Mouse (Mus musculus) limb, embryonic 15.5 days (tissue): ENCODE measurements around the gene Galnt10. TPM values are rescaled to one million over a fixed set of nuclear protein-coding genes. Genes with fewer than 3 reads are reported as not detected.

Source experiments
- ATAC-seq: fragments of 200-750 bp; cut with Nextera tagmentation; 2 replicates; pipeline ENCODE4 v1.8.0; 2017; ENCODE audit warnings: low read depth, moderate TSS enrichment; ENCODE audit not compliant: insufficient number of reproducible peaks, low FRiP score, low TSS enrichment
- H3K27ac ChIP-seq: fragments of 300-500 bp; sonication (generic); 2 replicates; pipeline ENCODE4 v1.5.1; 2015; ENCODE audit warnings: moderate library complexity, mild to moderate bottlenecking, inconsistent platforms
- H3K27me3 ChIP-seq: fragments of 300-500 bp; sonication (generic); 2 replicates; pipeline ENCODE4 v1.6.1; 2015; ENCODE audit warnings: inconsistent platforms
- H3K36me3 ChIP-seq: fragments of 300-500 bp; sonication (generic); 2 replicates; pipeline ENCODE4 v1.6.1; 2015; ENCODE audit warnings: inconsistent platforms
- H3K4me1 ChIP-seq: fragments of 300-500 bp; sonication (generic); 2 replicates; pipeline ENCODE4 v1.6.1; 2015; ENCODE audit warnings: inconsistent platforms
- H3K4me2 ChIP-seq: fragments of 300-500 bp; sonication (generic); 2 replicates; pipeline ENCODE4 v1.6.1; 2015; ENCODE audit warnings: mild to moderate bottlenecking, inconsistent platforms
- H3K4me3 ChIP-seq: fragments of 300-500 bp; sonication (generic); 2 replicates; pipeline ENCODE4 v1.5.1; 2015; ENCODE audit warnings: mild to moderate bottlenecking, inconsistent platforms
- H3K9ac ChIP-seq: fragments of 300-500 bp; sonication (generic); 2 replicates; pipeline ENCODE4 v1.6.1; 2015; ENCODE audit warnings: inconsistent platforms
- H3K9me3 ChIP-seq: fragments of 300-500 bp; sonication (generic); 2 replicates; pipeline ENCODE4 v1.6.1; 2016; ENCODE audit warnings: inconsistent platforms
- WGBS: fragments of 180-500 bp; shearing (Covaris S2); methylation state at CpG from one replicate; pipeline ENCODE4 v1.1.7; 2015; 5-methylcytosine and 5-hydroxymethylcytosine counted together
- polyA plus RNA-seq: library from polyadenylated mRNA; unstranded; fragments of >200 nt; fragmentation: Nextera tagmentation; extraction: Ambion mirVana; gene quantifications from 2 replicates; pipeline ENCODE4 v1.2.1, GENCODE M21; 2015

The Galnt10 gene
- polyA plus RNA-seq, 1 experiment from 2014 or later, result 36.5 TPM

DNA sequence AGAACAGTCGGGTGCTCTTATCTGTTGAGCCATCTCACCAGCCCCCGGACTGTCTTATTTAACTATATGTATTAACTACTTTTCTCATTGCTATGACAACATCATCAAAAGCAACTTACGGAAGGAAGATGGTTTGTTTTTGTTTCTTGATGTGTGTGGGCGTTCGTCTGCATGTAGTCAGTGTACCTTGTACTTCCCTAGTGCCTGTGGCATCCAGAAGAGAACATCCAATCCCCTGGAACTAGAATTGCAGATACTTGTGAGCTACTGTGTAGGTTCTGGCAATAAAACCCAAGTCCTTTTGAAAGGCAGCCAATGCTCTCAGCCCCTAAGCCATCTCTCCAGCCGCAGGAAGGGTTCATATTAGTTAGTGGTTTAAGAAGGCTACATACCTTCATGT is 72.8 kb downstream of the Galnt10 start:
- no peak overlapping the region for H3K9ac ChIP-seq
- 88% methylated on average over 6 of the region's 6 CpGs for WGBS
- no peak for ATAC-seq
- H3K4me2 ChIP-seq, result no peak overlapping the region
- no peak overlapping the region for H3K4me3 ChIP-seq
- H3K9me3 ChIP-seq, result no peaks in the 10 kb centered on the region
- peaks cover 4% of the 10 kb centered on the region for H3K36me3 ChIP-seq
- H3K27me3 ChIP-seq, result no peaks in the 10 kb centered on the region
- H3K4me1 ChIP-seq, result peaks cover 11% of the 10 kb centered on the region
- no peak overlapping the region for H3K27ac ChIP-seq

GRCm38 (mm10) chr11:57719631-57720030 is 74.4 kb downstream of the Galnt10 start:
- Histone ChIP-seq H3K27ac (no peak overlapping the region), H3K9ac (no peak overlapping the region), H3K4me2 (no peak overlapping the region), H3K36me3 (peaks cover 4% of the 10 kb centered on the region), H3K4me1 (peaks cover 11% of the 10 kb centered on the region), H3K4me3 (no peak overlapping the region), H3K27me3 (no peaks in the 10 kb centered on the region), H3K9me3 (no peaks in the 10 kb centered on the region)
- WGBS, result 15% methylated on average over 7 of the region's 7 CpGs
- ATAC-seq, result no peak

DNA sequence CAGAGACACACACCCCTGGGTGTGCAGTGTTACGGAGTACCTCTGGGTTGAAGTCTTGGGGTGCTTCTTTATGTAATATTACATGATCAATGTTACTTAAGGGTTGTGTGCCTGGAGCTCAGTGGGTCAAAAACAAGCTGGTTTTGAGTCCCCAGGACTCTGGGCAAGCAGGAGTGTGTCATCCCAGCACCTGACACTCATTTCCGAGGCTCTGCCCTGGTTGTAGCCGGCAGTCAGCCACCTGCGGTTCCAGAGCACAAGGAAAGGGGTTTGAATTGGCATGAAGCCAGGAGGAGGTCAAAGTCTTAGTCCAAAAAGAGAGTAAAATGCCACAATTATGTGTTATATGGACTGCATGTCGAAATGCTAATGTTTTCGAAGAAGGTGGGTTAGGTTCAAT is 74.8 kb downstream of the Galnt10 start:
- no peak overlapping the region for H3K27ac ChIP-seq

DNA sequence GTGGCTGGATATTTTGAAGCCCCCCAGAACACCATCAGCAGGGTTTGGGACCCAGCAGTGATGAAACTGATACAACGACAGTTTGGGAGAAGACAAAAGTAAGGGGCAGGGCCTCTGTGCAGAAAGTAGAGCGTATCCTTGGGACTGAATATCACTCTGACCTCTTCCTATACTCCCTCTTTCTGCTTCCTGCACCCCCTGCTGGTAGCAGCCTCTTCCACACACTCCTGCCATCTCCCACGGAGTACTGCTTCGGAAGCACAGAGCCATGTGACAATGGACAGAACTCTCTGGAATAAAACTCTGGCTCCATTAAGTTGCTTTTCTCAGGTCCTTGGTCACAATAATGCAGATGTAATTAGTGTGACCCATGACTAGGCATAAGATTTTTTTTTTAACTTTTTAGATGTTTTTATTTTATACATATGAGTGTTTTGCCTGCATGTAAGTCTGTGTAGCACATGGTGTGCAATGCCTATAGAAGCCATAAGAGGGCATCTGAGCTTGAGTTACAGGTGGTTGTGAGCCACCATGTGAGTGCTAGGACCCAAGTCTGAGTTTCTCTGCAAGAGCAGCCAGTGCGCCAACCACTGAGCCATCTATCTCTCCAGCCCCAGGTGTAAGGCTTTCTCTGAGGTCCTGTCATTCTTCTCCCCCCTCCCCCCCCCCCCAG is 79.7 kb downstream of the Galnt10 start:
- WGBS, result 87% methylated on average over 5 of the region's 5 CpGs
- Histone ChIP-seq H3K4me2 (no peak overlapping the region), H3K27me3 (no peaks in the 10 kb centered on the region), H3K27ac (no peak overlapping the region), H3K36me3 (peaks cover 11% of the 10 kb centered on the region), H3K4me3 (no peak overlapping the region), H3K9me3 (no peaks in the 10 kb centered on the region), H3K4me1 (peaks cover 11% of the 10 kb centered on the region), H3K9ac (no peak overlapping the region)
- ATAC-seq, result no peak

More for the DNA sequence above, 74.8 kb downstream of the Galnt10 start:
- no peaks in the 10 kb centered on the region for H3K9me3 ChIP-seq
- H3K4me1 ChIP-seq, result peaks cover 11% of the 10 kb centered on the region
- H3K4me2 ChIP-seq, result no peak overlapping the region
- no peak for ATAC-seq
- H3K36me3 ChIP-seq, result peaks cover 4% of the 10 kb centered on the region
- no peaks in the 10 kb centered on the region for H3K27me3 ChIP-seq
- 45% methylated on average over 6 of the region's 6 CpGs for WGBS
- H3K9ac ChIP-seq, result no peak overlapping the region
- H3K4me3 ChIP-seq, result no peak overlapping the region

- Histone ChIP-seq H3K27ac (no peak overlapping the region), H3K4me3 (no peak overlapping the region), H3K4me1 (peaks cover 6% of the 10 kb centered on the region; the same call in 1 of the 2 replicates), H3K4me2 (no peak overlapping the region), H3K9ac (no peak overlapping the region), H3K9me3 (no peaks in the 10 kb centered on the region), H3K36me3 (peaks cover 11% of the 10 kb centered on the region), H3K27me3 (no peaks in the 10 kb centered on the region)
- ATAC-seq, result no peak
- 53% methylated on average over 4 of the region's 4 CpGs for WGBS
Observed at GRCm38 (mm10) chr11:57725926-57726325, 80.7 kb downstream of the Galnt10 start.

DNA sequence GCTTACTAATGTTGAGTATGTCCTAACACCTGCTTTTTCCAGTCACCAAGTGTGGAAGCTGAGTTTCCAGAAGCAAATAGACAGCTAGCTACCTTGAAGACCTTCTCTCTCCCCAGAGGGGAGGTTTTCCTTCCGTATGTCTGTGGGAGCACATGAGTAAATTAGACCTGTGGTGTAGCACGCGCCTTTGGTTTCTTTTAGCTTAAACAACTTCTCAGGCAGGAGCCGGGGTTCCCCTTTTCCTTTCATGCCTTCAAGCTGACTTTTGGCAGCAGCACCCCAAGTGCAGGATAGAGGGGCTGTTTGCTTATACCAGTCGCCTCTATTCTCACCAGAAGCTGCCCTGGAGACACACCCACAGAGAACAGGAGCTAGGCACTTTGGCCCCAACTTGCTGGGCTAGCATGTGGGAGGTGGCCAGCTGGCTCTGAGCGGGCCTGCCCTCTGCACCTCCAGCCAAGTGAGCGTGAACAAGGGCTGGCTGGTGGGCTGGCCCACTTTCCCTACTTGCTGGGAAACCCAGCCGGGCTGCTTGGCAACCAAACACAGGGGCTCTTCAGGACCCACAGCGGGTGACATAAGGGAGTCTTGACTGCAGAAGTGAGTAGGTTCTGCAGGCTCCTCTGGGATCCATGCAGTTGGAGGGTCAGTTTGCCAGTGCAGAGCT is 82.2 kb downstream of the Galnt10 start:
- H3K9me3 ChIP-seq, result no peaks in the 10 kb centered on the region
- H3K9ac ChIP-seq, result no peak overlapping the region
- H3K4me1 ChIP-seq, result peaks cover 6% of the 10 kb centered on the region; the same call in 1 of the 2 replicates
- no peak for ATAC-seq
- no peak overlapping the region for H3K27ac ChIP-seq
- H3K27me3 ChIP-seq, result no peaks in the 10 kb centered on the region
- H3K4me2 ChIP-seq, result no peak overlapping the region
- H3K36me3 ChIP-seq, result peaks cover 11% of the 10 kb centered on the region
- 53% methylated on average over 9 of the region's 9 CpGs for WGBS
- no peak overlapping the region for H3K4me3 ChIP-seq

GRCm38 (mm10) chr11:57732410-57733281 is 87.4 kb downstream of the Galnt10 start:
- H3K9me3 ChIP-seq, result no peaks in the 10 kb centered on the region

DNA sequence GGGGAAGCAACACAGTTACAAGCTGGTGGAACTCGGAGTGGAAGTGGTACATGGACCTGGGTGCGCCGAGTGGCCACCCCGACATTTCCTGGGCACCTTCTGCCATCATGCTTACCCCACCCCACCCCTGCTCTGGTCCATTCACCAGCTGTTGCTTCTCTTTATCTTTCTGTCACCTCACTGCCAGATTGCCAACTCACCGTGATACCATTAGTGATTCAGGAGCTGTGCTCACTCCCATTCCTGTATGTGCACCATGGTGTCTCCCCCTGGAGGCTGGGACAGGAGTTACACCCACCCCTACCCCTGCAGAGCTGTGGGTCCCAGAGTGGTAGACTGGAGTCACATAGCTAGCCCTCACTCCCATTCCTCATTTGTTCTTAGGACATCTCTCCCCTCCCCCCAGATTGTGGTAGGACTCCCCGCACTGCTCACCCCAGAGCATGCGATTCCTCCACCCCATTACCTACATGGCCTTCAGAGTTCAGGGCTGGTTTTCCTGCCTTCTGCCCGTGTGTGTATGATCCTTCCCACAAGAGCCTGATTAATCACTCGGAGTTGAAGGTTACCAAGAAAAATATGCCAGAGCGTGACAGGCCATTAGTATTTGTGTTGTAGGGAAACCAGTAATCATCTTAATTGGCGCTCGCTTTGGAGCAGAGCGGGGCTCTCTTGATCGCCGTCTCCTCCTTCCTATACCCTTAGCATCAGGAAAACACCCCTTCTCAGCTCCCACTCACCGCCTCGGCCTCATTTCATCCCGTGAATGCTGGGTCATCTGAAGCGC is 102.2 kb downstream of the Galnt10 start:
- Histone ChIP-seq H3K27me3 (no peaks in the 10 kb centered on the region), H3K27ac (no peak overlapping the region), H3K4me2 (no peak overlapping the region), H3K9me3 (no peaks in the 10 kb centered on the region), H3K4me3 (no peak overlapping the region), H3K36me3 (no peaks in the 10 kb centered on the region), H3K9ac (no peak overlapping the region), H3K4me1 (peaks cover 10% of the 10 kb centered on the region)
- 73% methylated on average over 19 of the region's 19 CpGs for WGBS
- no peak for ATAC-seq

More at GRCm38 (mm10) chr11:57732410-57733281, 87.4 kb downstream of the Galnt10 start:
- H3K4me3 ChIP-seq, result no peak overlapping the region
- no peaks in the 10 kb centered on the region for H3K27me3 ChIP-seq
- no peak for ATAC-seq
- H3K4me1 ChIP-seq, result peaks cover 1% of the 10 kb centered on the region; the same call in 1 of the 2 replicates
- H3K9ac ChIP-seq, result no peak overlapping the region
- 71% methylated on average over 10 of the region's 10 CpGs for WGBS
- no peak overlapping the region for H3K4me2 ChIP-seq
- peaks cover 6% of the 10 kb centered on the region; the same call in 1 of the 2 replicates for H3K36me3 ChIP-seq
- H3K27ac ChIP-seq, result no peak overlapping the region

- Histone ChIP-seq H3K4me2 (no peak overlapping the region), H3K27ac (no peak overlapping the region), H3K4me1 (peaks cover 4% of the 10 kb centered on the region; the same call in 1 of the 2 replicates), H3K9ac (no peak overlapping the region), H3K27me3 (no peaks in the 10 kb centered on the region), H3K9me3 (no peaks in the 10 kb centered on the region), H3K36me3 (no peaks in the 10 kb centered on the region), H3K4me3 (no peak overlapping the region)
- no peak for ATAC-seq
- 37% methylated on average over 14 of the region's 14 CpGs for WGBS
Observed at GRCm38 (mm10) chr11:57753538-57754203, 108.4 kb downstream of the Galnt10 start.

GRCm38 (mm10) chr11:57758621-57759020 is 113.4 kb downstream of the Galnt10 start:
- Histone ChIP-seq H3K27me3 (no peaks in the 10 kb centered on the region), H3K4me1 (no peaks in the 10 kb centered on the region), H3K36me3 (peaks cover 8% of the 10 kb centered on the region; the same call in 1 of the 2 replicates), H3K27ac (no peak overlapping the region), H3K4me3 (no peak overlapping the region), H3K4me2 (no peak overlapping the region), H3K9me3 (no peaks in the 10 kb centered on the region), H3K9ac (no peak overlapping the region)
- 78% methylated on average over 9 of the region's 9 CpGs for WGBS
- ATAC-seq, result no peak
